Mouse (Mus musculus) testis, adult 2 months (tissue): ENCODE data around the gene Eml1.

Experiments used
- CTCF ChIP-seq: fragments of 200-500 bp; IDR thresholded peaks from 2 replicates; pipeline ENCODE4 v1.5.1; 2012; ENCODE audit warnings: low read depth, mild to moderate bottlenecking, inconsistent platforms, low read length, moderate library complexity; ENCODE audit not compliant: control insufficient read depth, insufficient read depth, insufficient replicate concordance
- POLR2A ChIP-seq: fragments of 200-500 bp; IDR thresholded peaks from 2 replicates; pipeline ENCODE4 v1.6.1; 2012; ENCODE audit warnings: low read depth, mild to moderate bottlenecking, inconsistent platforms, low read length, moderate library complexity; ENCODE audit not compliant: control insufficient read depth

DNA sequence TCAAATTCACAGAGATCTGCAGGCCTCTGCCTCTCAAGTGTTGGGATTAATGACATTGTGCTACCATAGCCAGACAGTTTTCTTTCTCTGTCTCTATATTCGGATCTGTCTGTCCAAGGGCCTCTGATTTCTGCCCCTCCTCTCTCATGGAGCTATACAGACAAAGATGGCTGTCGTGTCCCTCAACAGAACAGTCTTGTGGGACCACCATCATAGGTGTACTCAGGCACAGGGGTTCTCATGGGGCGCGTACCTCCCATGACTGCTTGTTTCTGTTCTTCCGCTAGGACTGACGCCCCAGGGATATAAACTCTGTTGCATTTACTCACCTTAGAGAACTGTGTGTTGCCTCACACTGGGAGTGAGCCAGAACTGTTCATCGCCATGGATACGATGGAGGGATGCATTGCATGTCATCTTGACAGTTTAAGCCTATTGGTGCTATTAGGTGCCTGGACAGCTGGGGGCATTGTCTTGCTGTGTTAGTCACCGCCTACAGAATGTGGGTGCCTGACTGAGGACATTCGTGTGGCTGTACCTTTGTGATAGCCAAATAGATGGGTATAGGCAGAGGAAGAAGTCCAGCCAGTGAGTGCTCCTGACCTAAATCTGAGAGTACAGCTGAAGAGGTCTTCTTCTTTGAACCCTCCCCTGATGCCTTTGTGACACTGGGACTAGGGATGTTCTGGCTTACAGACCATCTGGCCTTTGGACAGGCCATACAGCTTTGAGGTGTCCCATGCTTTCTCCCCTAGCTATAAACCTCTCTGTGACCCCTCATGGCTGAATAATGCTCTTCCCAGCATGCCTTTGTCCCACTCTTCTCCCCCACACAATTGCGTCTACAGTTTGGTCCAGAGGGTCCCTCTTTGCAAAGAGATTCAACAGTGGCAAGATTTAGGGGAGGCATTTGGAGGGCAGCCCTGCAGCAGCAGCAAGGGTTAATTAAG lies 73.7 kb downstream of the Eml1 start:
- TF ChIP-seq POLR2A (no peak), CTCF (no peak)
